Mouse (Mus musculus): ENCODE data around the gene Aurkc. TPM values are rescaled to one million over a fixed set of nuclear protein-coding genes. Genes with fewer than 3 reads are reported as not detected.
"Not testable (repeated sequence)": the region's sequence is repeated elsewhere in the genome, so short reads cannot be mapped to it uniquely, and the experiment has no call there.

The Aurkc gene
- not detected in 2 replicates for polyA plus RNA-seq (2011; ENCODE audit: insufficient read depth, insufficient read length, low replicate concordance, missing spikeins)

DNA sequence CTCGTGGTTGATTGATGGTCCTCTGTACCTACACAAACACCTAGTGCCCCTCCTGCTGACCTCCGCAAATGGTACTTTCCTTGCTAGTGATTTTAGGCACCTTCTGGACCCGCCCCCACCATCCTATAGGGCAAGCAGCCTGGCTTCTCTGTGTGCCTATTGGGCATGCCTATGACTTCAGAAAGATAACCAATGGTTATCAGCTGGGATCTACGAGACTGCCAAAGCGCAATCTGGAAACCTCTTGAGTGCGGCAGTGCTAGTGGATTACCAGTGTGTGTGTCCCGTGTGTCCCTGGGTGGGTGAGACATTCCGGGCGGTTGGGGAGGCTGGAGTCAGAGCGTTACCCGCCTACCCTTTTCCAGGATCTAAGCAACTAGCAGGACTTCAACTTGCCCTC lies at the start of gene Aurkc:
Gene Aurkc, plus strand, starts transcription at position 50 of the 400 bp plus-strand sequence.
- H3K4me3 ChIP-seq (replicated peaks; ENCODE audit: control insufficient read depth, low read depth, low read length); H3K4me1 ChIP-seq (ENCODE audit: control insufficient read depth, insufficient read depth, low read length); H3K27ac ChIP-seq (ENCODE audit: control insufficient read depth, insufficient read depth, low read depth, low read length, poor library complexity): not testable (repeated sequence)
- 78% methylated on average over 11 of the region's 11 CpGs for WGBS

DNA sequence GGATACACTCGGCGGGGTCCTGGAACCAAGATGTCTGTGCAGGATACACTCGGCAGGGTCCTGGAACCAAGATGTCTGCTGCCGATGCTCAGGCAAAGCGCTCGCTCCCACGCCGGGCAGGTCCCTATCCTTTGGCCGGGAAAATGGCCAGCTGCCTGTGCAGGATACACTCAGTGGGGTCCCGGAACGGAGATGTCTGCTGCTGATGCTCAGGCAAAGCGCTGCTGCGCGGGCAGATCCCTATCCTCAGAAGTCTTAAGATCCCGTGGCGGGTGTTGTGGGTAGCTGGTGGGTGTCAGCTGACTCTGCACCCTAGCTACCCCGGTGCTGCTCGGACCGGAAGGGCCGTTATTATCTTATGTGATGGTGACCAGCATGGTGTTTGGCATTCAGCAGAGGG lies 47.0 kb upstream of the Aurkc start:
- not testable (repeated sequence) for H3K4me1 ChIP-seq (ENCODE audit: control insufficient read depth, insufficient read depth, low read length); H3K27ac ChIP-seq (ENCODE audit: control insufficient read depth, insufficient read depth, low read depth, low read length, poor library complexity); H3K4me3 ChIP-seq (replicated peaks; ENCODE audit: control insufficient read depth, low read depth, low read length)
- WGBS: 86% methylated on average over 20 of the region's 20 CpGs

- H3K27ac ChIP-seq (ENCODE audit: control insufficient read depth, insufficient read depth, low read depth, low read length, poor library complexity): no peak overlapping the region
- H3K4me1 ChIP-seq (ENCODE audit: control insufficient read depth, insufficient read depth, low read length): no peaks in the 10 kb centered on the region
- no peak overlapping the region for H3K4me3 ChIP-seq (replicated peaks; ENCODE audit: control insufficient read depth, low read depth, low read length)
- WGBS: 74% methylated on average over 4 of the region's 4 CpGs
- no peak for TF ChIP-seq CTCF (IDR thresholded peaks at IDR 0.05; ENCODE audit: control insufficient read depth, insufficient read depth, low read length)
- TF ChIP-seq POLR2A (IDR thresholded peaks at IDR 0.05; ENCODE audit: borderline replicate concordance, control insufficient read depth, low read depth, low read length): no peak
These were observed 38.5 kb upstream of the Aurkc start for GRCm38 (mm10) chr7:6956576-6956975.

DNA sequence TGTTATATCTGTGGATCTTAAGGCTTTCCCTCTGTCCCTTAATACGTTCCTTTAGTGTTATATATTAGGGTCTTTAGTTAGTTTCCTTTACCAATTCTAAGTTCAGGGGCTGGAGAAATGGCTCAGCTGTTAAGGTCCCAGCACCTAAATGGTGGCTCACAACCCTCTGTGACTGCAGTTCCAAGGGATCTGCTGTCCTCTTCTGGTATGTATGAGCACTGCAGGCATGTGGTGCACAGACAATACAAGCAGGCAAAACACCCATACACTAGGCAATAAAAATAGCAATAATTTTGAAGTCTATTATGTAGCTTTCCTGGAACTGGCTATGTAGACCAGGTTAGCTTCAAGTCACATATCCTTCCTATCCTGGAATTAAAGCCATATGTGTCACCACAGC lies 36.5 kb upstream of the Aurkc start:
- Histone ChIP-seq H3K27ac (ENCODE audit: control insufficient read depth, insufficient read depth, low read depth, low read length, poor library complexity) (no peak overlapping the region), H3K4me1 (ENCODE audit: control insufficient read depth, insufficient read depth, low read length) (no peaks in the 10 kb centered on the region), H3K4me3 (replicated peaks; ENCODE audit: control insufficient read depth, low read depth, low read length) (no peak overlapping the region)
- no peak for TF ChIP-seq POLR2A (IDR thresholded peaks at IDR 0.05; ENCODE audit: borderline replicate concordance, control insufficient read depth, low read depth, low read length)
- no peak for TF ChIP-seq CTCF (IDR thresholded peaks at IDR 0.05; ENCODE audit: control insufficient read depth, insufficient read depth, low read length)
- WGBS: 69% methylated on average over 1 of the region's 1 CpGs

DNA sequence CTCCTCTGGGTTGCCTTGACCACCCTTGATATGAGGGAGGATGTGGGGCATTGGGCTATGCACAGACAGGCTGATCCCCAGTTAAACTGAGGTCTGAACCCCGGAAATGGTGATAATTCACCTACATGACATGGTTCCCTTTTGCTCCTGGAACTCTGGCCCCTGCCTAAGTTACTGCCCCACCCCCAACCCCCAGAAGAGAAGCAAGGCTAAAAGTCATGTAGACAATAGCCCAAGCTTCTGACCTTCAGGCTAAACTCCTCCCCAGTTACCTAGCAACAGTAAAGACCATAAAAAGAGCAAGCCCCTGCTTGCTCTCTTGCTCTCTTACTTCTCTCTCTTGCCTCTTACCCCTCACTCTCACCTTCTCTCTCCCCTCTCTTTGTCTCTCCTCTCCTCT lies 21.5 kb upstream of the Aurkc start:
- no peak for TF ChIP-seq POLR2A (IDR thresholded peaks at IDR 0.05; ENCODE audit: borderline replicate concordance, control insufficient read depth, low read depth, low read length)
- TF ChIP-seq CTCF (IDR thresholded peaks at IDR 0.05; ENCODE audit: control insufficient read depth, insufficient read depth, low read length): no peak
- H3K4me1 ChIP-seq (ENCODE audit: control insufficient read depth, insufficient read depth, low read length): no peaks in the 10 kb centered on the region
- H3K27ac ChIP-seq (ENCODE audit: control insufficient read depth, insufficient read depth, low read depth, low read length, poor library complexity): no peak overlapping the region
- H3K4me3 ChIP-seq (replicated peaks; ENCODE audit: control insufficient read depth, low read depth, low read length): no peak overlapping the region
- WGBS: 66% methylated on average over 1 of the region's 1 CpGs

GRCm38 (mm10) chr7:6976890-6977289 lies 18.2 kb upstream of the Aurkc start:
- Histone ChIP-seq H3K4me3 (replicated peaks; ENCODE audit: control insufficient read depth, low read depth, low read length) (no peak overlapping the region), H3K4me1 (ENCODE audit: control insufficient read depth, insufficient read depth, low read length) (no peaks in the 10 kb centered on the region), H3K27ac (ENCODE audit: control insufficient read depth, insufficient read depth, low read depth, low read length, poor library complexity) (no peak overlapping the region)
- TF ChIP-seq POLR2A (IDR thresholded peaks at IDR 0.05; ENCODE audit: borderline replicate concordance, control insufficient read depth, low read depth, low read length): no peak
- TF ChIP-seq CTCF (IDR thresholded peaks at IDR 0.05; ENCODE audit: control insufficient read depth, insufficient read depth, low read length): no peak
- WGBS: 86% methylated on average over 19 of the region's 19 CpGs

- not testable (repeated sequence) for H3K4me3 ChIP-seq (replicated peaks; ENCODE audit: control insufficient read depth, low read depth, low read length); H3K4me1 ChIP-seq (ENCODE audit: control insufficient read depth, insufficient read depth, low read length); H3K27ac ChIP-seq (ENCODE audit: control insufficient read depth, insufficient read depth, low read depth, low read length, poor library complexity)
- 45% methylated on average over 3 of the region's 3 CpGs for WGBS
These were observed 3.8 kb downstream of the Aurkc start for GRCm38 (mm10) chr7:6998914-6999313.

- H3K4me1 ChIP-seq (ENCODE audit: control insufficient read depth, insufficient read depth, low read length); H3K27ac ChIP-seq (ENCODE audit: control insufficient read depth, insufficient read depth, low read depth, low read length, poor library complexity); H3K4me3 ChIP-seq (replicated peaks; ENCODE audit: control insufficient read depth, low read depth, low read length): not testable (repeated sequence)
- 66% methylated on average over 5 of the region's 5 CpGs for WGBS
These were observed 10.3 kb downstream of the Aurkc start for GRCm38 (mm10) chr7:7005441-7005840.

DNA sequence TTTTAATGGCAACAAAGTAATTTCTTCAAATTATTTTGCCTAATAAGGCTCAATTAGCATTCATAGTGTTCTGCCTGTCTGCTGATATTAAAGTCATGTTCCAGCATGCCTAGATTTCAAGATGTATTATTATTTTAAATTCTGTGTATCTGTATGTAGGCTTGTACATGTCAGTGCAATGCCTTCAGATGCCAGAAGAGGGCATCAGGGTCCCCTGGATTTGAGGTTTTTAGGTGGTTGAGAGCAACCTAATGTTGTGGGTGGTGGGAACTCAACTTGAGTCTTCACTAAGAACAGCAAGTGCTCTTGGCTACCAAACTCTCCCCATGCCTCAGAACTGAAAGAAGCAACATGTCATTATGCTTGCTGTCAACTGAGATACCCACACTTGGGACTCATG lies 32.3 kb downstream of the Aurkc start:
- no peak overlapping the region for H3K27ac ChIP-seq (ENCODE audit: control insufficient read depth, insufficient read depth, low read depth, low read length, poor library complexity)
- TF ChIP-seq CTCF (IDR thresholded peaks at IDR 0.05; ENCODE audit: control insufficient read depth, insufficient read depth, low read length) (no peak), POLR2A (IDR thresholded peaks at IDR 0.05; ENCODE audit: borderline replicate concordance, control insufficient read depth, low read depth, low read length) (no peak)
- H3K4me1 ChIP-seq (ENCODE audit: control insufficient read depth, insufficient read depth, low read length): no peaks in the 10 kb centered on the region

GRCm38 (mm10) chr7:7049659-7050320 lies 54.7 kb downstream of the Aurkc start:
- not testable (repeated sequence) for H3K27ac ChIP-seq (ENCODE audit: control insufficient read depth, insufficient read depth, low read depth, low read length, poor library complexity)
- 57% methylated on average over 7 of the region's 7 CpGs for WGBS

More for the DNA sequence above, 32.3 kb downstream of the Aurkc start:
- H3K4me3 ChIP-seq (replicated peaks; ENCODE audit: control insufficient read depth, low read depth, low read length): no peak overlapping the region

More at GRCm38 (mm10) chr7:7049659-7050320, 54.7 kb downstream of the Aurkc start:
- H3K4me3 ChIP-seq (replicated peaks; ENCODE audit: control insufficient read depth, low read depth, low read length); H3K4me1 ChIP-seq (ENCODE audit: control insufficient read depth, insufficient read depth, low read length): not testable (repeated sequence)

Other genes with a start within 250 kb of the Aurkc start
- 3.8 and 11.1 TPM in 2 replicates for gene Zfp954, start 126.2 kb downstream of the Aurkc start, polyA plus RNA-seq (2011; ENCODE audit: insufficient read depth, insufficient read length, low replicate concordance, missing spikeins)
- gene Zfp773, start 141.5 kb downstream of the Aurkc start, polyA plus RNA-seq (2011; ENCODE audit: insufficient read depth, insufficient read length, low replicate concordance, missing spikeins): 1.9 and 4.6 TPM in 2 replicates
- not detected in 2 replicates for gene Zfp418, start 176.0 kb downstream of the Aurkc start, polyA plus RNA-seq (2011; ENCODE audit: insufficient read depth, insufficient read length, low replicate concordance, missing spikeins)
- gene Zfp772, start 214.7 kb downstream of the Aurkc start, polyA plus RNA-seq (2011; ENCODE audit: insufficient read depth, insufficient read length, low replicate concordance, missing spikeins): 0.57 and 1.8 TPM in 2 replicates

Data from bone marrow, adult 2 months (tissue).